Mouse (Mus musculus) bone marrow macrophage, adult 2 months (primary cell): Measurements from ENCODE around the gene Lancl3. TPM values are rescaled to one million over a fixed set of nuclear protein-coding genes. Genes with fewer than 3 reads are reported as not detected.
"Not testable (repeated sequence)": the region's sequence is repeated elsewhere in the genome, so short reads cannot be mapped to it uniquely, and the experiment has no call there.

ENCODE experiments used
- H3K27ac ChIP-seq: 2 replicates; pipeline ENCODE4 v1.5.1; 2012; ENCODE audit warnings: low read depth, low read length; ENCODE audit not compliant: insufficient read depth
- H3K4me1 ChIP-seq: 2 replicates; pipeline ENCODE4 v1.6.1; 2012; ENCODE audit warnings: low read length; ENCODE audit not compliant: control insufficient read depth, insufficient read depth
- H3K4me3 ChIP-seq: 2 replicates; pipeline ENCODE4 v1.5.1; 2012; ENCODE audit warnings: mild to moderate bottlenecking, low read length, moderate library complexity; ENCODE audit not compliant: insufficient read depth
- CTCF ChIP-seq: IDR thresholded peaks from 2 replicates; pipeline ENCODE4 v1.5.1; 2012; ENCODE audit warnings: low read depth, mild to moderate bottlenecking, low read length, moderate library complexity
- POLR2A ChIP-seq: IDR thresholded peaks from 2 replicates; pipeline ENCODE4 v1.6.1; 2012; ENCODE audit warnings: mild to moderate bottlenecking, low read depth, low read length, borderline replicate concordance
- polyA plus RNA-seq: library from polyadenylated mRNA; stranded (reverse); fragments of >200 nt; gene quantifications from 2 replicates; pipeline ENCODE4 v1.2.4, GENCODE M21; 2012; ENCODE audit not compliant: missing spikeins, insufficient read depth, insufficient read length

Gene Lancl3
- polyA plus RNA-seq, 1 experiment: not detected

- no peak for TF ChIP-seq POLR2A
- TF ChIP-seq CTCF: no peak
- Histone ChIP-seq H3K4me1 (no peaks in the 10 kb centered on the region), H3K4me3 (no peak within 1 kb of the TSS), H3K27ac (no peak within 1 kb of the TSS)
Observed at GRCm38 (mm10) chrX:9256766-9257165, 57.1 kb downstream of the Lancl3 start, which contains the start of gene Gm14862. Gm14862 (minus strand) TSS chrX:9256899.

- TF ChIP-seq CTCF (no peak), POLR2A (no peak)
- Histone ChIP-seq H3K4me1 (no peaks in the 10 kb centered on the region), H3K27ac (no peak overlapping the region), H3K4me3 (no peak overlapping the region)
Observed at GRCm38 (mm10) chrX:9257831-9258230, 58.1 kb downstream of the Lancl3 start.

- no peak overlapping the region for H3K4me3 ChIP-seq
- TF ChIP-seq CTCF (no peak), POLR2A (no peak)
- H3K27ac ChIP-seq: no peak overlapping the region
- H3K4me1 ChIP-seq: no peaks in the 10 kb centered on the region
Observed at GRCm38 (mm10) chrX:9259267-9259666, 59.6 kb downstream of the Lancl3 start.

- peaks cover 3% of the 10 kb centered on the region; the same call in 1 of the 2 replicates for H3K4me1 ChIP-seq
- no peak overlapping the region for H3K27ac ChIP-seq
- TF ChIP-seq POLR2A (no peak), CTCF (no peak)
- H3K4me3 ChIP-seq: no peak overlapping the region
Observed at GRCm38 (mm10) chrX:9271112-9271511, 71.4 kb downstream of the Lancl3 start.

GRCm38 (mm10) chrX:9271947-9272459 is 72.3 kb downstream of the Lancl3 start:
- Histone ChIP-seq H3K27ac (0 out of 2 replicates have a peak overlapping the region, but pooled peaks have one; percentile 6), H3K4me3 (peak overlapping the region; percentile 94), H3K4me1 (peaks cover 3% of the 10 kb centered on the region; the same call in 1 of the 2 replicates)
- TF ChIP-seq POLR2A (no peak), CTCF (no peak)

- H3K4me3 ChIP-seq: peak within 1 kb of the TSS; percentile 94
- H3K27ac ChIP-seq: 0 out of 2 replicates have a peak within 1 kb of the TSS, but pooled peaks have one; percentile 6
- H3K4me1 ChIP-seq: peaks cover 3% of the 10 kb centered on the region; the same call in 1 of the 2 replicates
- TF ChIP-seq POLR2A: no peak
- TF ChIP-seq CTCF: no peak
Observed at GRCm38 (mm10) chrX:9272460-9273361, 73.0 kb downstream of the Lancl3 start, which contains the start of gene Xk. Xk (plus strand) TSS chrX:9272756.

- no peak for TF ChIP-seq POLR2A
- TF ChIP-seq CTCF: no peak
- Histone ChIP-seq H3K4me3 (peak overlapping the region; percentile 94), H3K27ac (no peak overlapping the region), H3K4me1 (peaks cover 3% of the 10 kb centered on the region; the same call in 1 of the 2 replicates)
Observed at GRCm38 (mm10) chrX:9273377-9274002, 73.8 kb downstream of the Lancl3 start.

- peaks cover 3% of the 10 kb centered on the region; the same call in 1 of the 2 replicates for H3K4me1 ChIP-seq
- no peak overlapping the region for H3K4me3 ChIP-seq
- no peak overlapping the region for H3K27ac ChIP-seq
- TF ChIP-seq CTCF: no peak
- TF ChIP-seq POLR2A: no peak
Observed at GRCm38 (mm10) chrX:9274321-9274720, 74.6 kb downstream of the Lancl3 start.

GRCm38 (mm10) chrX:9283464-9283863 is 83.8 kb downstream of the Lancl3 start, which contains the start of gene H2al1m:
H2al1m (plus strand) TSS chrX:9283764.
- not testable (repeated sequence) for H3K4me3 ChIP-seq, H3K27ac ChIP-seq, H3K4me1 ChIP-seq

GRCm38 (mm10) chrX:9293140-9293829 is 93.6 kb downstream of the Lancl3 start:
- not testable (repeated sequence) for H3K27ac ChIP-seq, H3K4me1 ChIP-seq

More at GRCm38 (mm10) chrX:9293140-9293829, 93.6 kb downstream of the Lancl3 start:
- not testable (repeated sequence) for H3K4me3 ChIP-seq
